Mouse (Mus musculus) embryo, embryonic 10 days (tissue): ENCODE data around the gene 4933428M09Rik.
"Not testable (repeated sequence)": the region's sequence is repeated elsewhere in the genome, so short reads cannot be mapped to it uniquely, and the experiment has no call there.

ENCODE experiments used
- DNase-seq: peaks from one replicate; pipeline ENCODE4 v3.0.0-alpha.2; 2015; ENCODE audit warnings: low spot score

4933428M09Rik gene

GRCm38 (mm10) chrX:139178928-139179327 lies at the start of gene 4933428M09Rik:
TSS of gene 4933428M09Rik (plus strand) at chrX:139179228.
- DNase-seq, result no peak

- DNase-seq, result no peak
These were observed 45.0 kb upstream of the 4933428M09Rik start for GRCm38 (mm10) chrX:139134031-139134430.

DNA sequence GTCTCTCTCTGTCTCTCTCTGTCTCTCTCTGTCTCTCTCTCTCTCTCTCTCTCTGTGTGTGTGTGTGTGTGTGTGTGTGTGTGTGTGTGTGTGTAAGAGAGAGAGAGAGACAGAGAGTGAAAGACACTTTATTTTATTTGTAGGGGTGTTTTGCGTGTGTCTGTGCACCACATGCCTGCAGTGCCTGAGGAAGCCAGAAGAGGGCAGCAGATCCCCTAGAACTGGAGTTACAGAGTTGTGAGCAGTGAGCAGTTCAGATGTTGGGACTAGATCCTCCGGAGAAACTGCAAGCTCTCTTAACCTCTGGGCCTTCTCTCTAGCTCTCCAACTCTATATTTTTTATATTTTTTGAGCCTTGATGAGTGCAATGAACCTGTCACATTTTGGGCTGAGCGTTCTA lies 12.5 kb downstream of the 4933428M09Rik start:
- not testable (repeated sequence) for DNase-seq

- DNase-seq, result no peak
These were observed 15.7 kb downstream of the 4933428M09Rik start for GRCm38 (mm10) chrX:139194572-139195279.

DNA sequence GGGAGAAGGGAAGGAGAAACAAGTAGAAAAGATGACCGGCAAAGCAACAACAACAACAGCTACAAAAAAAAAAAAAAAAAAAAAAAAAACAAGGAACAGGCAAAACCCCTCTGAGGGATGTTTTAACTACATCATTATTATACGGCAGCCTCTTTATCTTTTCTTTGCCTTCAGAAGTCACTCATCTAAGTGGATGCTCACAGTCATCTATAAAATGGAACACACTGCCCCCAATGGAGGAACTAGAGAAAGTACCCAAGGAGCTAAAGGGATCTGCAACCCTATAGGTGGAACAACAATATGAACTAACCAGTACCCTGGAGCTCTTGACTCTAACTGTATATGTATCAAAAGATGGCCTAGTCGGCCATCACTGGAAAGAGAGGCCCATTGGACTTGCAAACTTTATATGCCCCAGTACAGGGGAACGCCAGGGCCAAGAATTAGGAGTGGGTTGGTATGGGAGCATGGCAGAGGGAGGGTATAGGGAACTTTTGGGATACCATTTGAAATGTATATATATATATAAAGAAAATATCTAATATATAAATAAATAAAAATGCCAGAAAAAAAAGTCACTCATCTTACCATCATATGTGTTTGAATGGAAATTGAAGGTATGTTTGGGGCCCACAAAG lies 30.3 kb downstream of the 4933428M09Rik start:
- DNase-seq, result not testable (repeated sequence)

DNA sequence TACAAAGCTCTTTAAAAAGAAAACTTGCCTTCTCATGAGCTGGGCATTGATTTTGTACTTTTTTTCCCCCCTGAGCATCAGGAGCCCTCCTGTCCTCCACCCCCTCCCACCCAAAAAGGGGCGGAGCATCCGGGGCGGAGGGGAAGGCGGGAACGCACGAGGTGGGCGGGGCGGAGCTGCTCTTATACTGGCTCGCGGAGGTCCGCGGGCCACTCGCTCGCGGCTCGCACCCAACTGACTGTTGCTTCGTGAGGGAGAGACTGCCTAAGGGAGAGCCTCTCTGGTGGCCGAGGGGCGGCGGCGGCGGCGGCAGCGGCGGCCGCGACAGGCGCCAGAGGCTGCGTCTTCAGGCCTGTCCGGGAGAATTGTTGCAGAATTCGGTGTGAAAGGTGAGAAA lies 30.8 kb downstream of the 4933428M09Rik start, which contains the start of gene Mum1l1:
Gene Mum1l1, plus strand, starts transcription at position 214 of the 397 bp plus-strand sequence.
- peak; percentile 70 for DNase-seq

DNA sequence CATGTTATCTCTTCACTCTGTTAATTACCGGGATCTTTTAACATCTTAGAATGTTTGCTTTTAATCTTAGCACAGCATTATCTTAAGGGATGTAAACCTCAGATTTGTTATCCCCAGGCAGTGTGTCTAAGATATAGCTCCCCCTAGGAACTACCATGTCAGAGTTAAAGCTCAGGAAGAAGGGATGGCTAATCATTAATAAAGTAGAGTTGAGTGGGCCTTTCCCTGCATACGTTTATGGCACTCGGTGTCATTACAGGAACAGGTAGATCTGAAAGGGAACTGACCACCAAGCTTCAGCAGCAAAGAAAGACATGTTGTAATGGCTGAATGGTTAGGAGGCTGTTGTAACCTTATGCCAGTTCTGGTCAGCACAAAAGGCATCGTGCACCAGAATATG lies 35.7 kb downstream of the 4933428M09Rik start:
- no peak for DNase-seq

GRCm38 (mm10) chrX:139216409-139216808 lies 37.4 kb downstream of the 4933428M09Rik start:
- DNase-seq, result no peak

DNA sequence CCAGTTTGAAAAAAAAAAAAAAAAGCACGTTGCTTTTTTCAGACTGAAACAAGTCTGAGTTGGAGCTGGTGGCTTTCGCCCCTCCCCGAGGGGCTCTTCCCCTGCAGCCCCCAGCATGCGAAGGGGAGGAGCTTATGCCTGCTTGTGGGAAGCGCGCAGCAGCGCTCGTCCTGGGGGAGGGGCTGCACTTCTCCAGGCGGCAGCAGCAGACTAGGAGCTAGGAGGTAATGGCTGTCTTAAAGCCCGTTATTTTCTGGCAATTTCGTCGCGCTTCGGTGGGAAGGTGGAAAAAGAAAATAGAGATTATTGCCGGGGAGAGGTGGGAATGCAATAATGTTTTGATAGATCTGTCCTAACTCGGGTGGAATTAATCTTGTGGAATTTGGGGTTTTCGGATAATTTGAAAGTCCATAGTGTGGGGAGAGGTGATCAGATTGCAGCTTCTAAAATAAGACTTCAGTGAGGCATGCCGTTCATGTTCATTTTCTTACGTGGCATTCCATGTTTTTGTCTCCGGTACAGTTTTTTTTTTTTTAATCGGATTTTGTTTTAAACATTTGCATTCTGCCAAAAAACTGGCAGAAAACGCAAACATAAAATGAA lies 38.1 kb downstream of the 4933428M09Rik start:
- peak; percentile 81 for DNase-seq

DNA sequence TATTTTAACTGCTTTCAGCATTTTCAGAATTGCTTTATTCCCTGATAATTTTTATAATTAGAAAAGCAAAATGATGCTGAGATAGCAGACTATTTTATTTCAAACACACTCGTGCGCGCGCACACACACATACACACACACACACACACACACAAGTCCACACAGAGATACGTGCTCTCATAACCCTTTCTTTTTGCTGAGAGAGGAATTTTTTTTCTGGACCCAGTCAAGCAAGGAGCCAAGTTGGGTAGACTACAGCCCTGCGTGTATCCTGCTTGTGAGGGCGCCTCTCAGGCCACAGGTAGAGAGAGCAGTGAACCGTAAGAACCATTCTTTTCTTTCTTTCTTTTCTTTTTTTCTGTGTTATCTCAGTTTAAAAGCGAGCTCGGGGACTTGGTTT lies 38.7 kb downstream of the 4933428M09Rik start:
- DNase-seq, result no peak

DNA sequence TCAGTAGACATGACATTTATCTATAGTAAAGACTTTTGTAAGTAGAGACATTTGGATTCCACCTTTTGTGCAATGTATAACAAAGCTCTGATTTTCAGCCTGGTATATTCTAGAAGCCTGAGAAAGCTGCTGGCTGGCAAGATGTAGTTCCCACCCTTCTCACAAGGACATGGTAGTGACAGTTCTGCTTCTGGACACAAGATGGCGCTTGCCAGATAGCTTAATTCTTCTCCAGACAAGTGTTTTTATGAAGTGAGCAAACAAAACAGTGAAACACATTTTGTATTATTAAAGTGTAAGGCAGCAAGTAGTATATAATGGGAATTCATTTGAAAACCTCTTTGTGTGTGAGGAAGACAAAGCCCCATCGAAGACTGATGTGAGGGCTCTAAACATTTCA lies 40.0 kb downstream of the 4933428M09Rik start:
- DNase-seq, result peak; percentile 67

DNA sequence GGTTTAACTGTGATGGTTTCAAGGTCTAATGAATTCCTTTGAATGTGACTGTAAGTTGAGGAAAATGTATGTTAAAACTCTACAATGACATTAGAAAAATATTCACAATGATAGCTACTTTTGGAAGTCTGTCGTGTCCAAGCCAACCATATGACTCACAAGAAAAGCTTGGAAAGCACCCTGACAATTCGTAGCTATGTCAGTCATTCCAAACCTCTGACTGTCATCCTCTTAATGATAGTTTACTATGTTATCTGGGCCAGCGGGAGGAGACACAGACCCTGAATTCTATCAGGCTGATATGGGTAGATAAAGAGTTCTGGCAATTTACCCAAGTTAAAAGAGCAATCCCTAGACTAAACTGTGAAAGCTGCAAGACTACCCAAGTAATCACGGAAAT lies 41.8 kb downstream of the 4933428M09Rik start:
- no peak for DNase-seq

- DNase-seq, result no peak
These were observed 42.9 kb downstream of the 4933428M09Rik start for GRCm38 (mm10) chrX:139221893-139222292.
